Comparison of ENCODE assay signal across 9 mouse cellular contexts in genomic region chr15:95829553-95830205, GRCm38 (mm10). TPM values are rescaled to one million over a fixed set of nuclear protein-coding genes. Genes with fewer than 3 reads are reported as not detected.
DNase-seq lines count a peak whose midpoint lies in the region; ATAC-seq and TF ChIP-seq lines count a peak whose summit lies in the region.
"Had no signal": no experiment of that assay in that cellular context is flagged by ENCODE, and none has a peak within 500 bp of the region (broad histone marks: within the 10 kb centered on the region; RNA-seq: fewer than 3 reads in every experiment).

No protein-coding gene starts in this region.

- H3K9me3 ChIP-seq in lung, postnatal 0 days (ENCODE audit: low read length), result no peaks in the 10 kb centered on the region
- no peaks in the 10 kb centered on the region for H3K9me3 ChIP-seq in kidney, embryonic 16.5 days (ENCODE audit: low read length)
- no peaks in the 10 kb centered on the region for H3K9me3 ChIP-seq in stomach, embryonic 14.5 days (ENCODE audit: control insufficient read depth, low read depth, low read length)

- TF ChIP-seq POLR2A in lung, adult 2 months (IDR thresholded peaks at IDR 0.05; ENCODE audit: borderline replicate concordance, extremely low read depth, low read depth, low read length), result no peak
- no peak for TF ChIP-seq POLR2A in embryonic fibroblast, embryonic 13.5 days (IDR thresholded peaks at IDR 0.05; ENCODE audit: low read depth, low read length)

- H3K4me3 ChIP-seq in lung, postnatal 0 days (ENCODE audit: low read depth, low read length), result no peak overlapping the region
- H3K4me3 ChIP-seq in lung, adult 2 months (replicated peaks; ENCODE audit: extremely low read depth, low read depth, low read length), result no peak overlapping the region
- no peak overlapping the region for H3K4me3 ChIP-seq in embryonic fibroblast, embryonic 13.5 days (ENCODE audit: insufficient read depth, low read length)
- no peak overlapping the region for H3K4me3 ChIP-seq in kidney, embryonic 16.5 days (ENCODE audit: low read length)
- H3K4me3 ChIP-seq in stomach, embryonic 14.5 days (ENCODE audit: low read depth, low read length), result no peak overlapping the region
- H3K4me3 ChIP-seq: megakaryocyte, embryonic 14.5 days had no signal

- ATAC-seq in lung, postnatal 0 days, result no peak
- peak; percentile 27; the same call in 1 of the 2 replicates for ATAC-seq in kidney, embryonic 16.5 days (ENCODE audit: low FRiP score, low TSS enrichment)
- ATAC-seq in stomach, embryonic 14.5 days (ENCODE audit: insufficient number of reproducible peaks, insufficient read depth, low FRiP score, low read depth), result 0 out of 2 replicates have a peak, but pooled peaks have one; percentile 16
- ATAC-seq in frontal cortex, adult (ENCODE audit: low TSS enrichment), result no peak

- DNase-seq in lung, postnatal 0 days (ENCODE audit: low spot score), result peak; percentile 44
- no peak for DNase-seq in lung, adult 2 months
- DNase-seq in cerebellum, postnatal 25 days, result no peak
- DNase-seq in adrenal gland, postnatal 10 days, result no peak

- H3K27me3 ChIP-seq in lung, postnatal 0 days (replicated peaks; ENCODE audit: insufficient read depth, low read length), result no peaks in the 10 kb centered on the region
- no peaks in the 10 kb centered on the region for H3K27me3 ChIP-seq in kidney, embryonic 16.5 days (ENCODE audit: insufficient read depth, low read length)
- no peaks in the 10 kb centered on the region for H3K27me3 ChIP-seq in stomach, embryonic 14.5 days (ENCODE audit: control insufficient read depth, insufficient read depth, low read length)
- H3K27me3 ChIP-seq: megakaryocyte, embryonic 14.5 days had no signal

- peaks cover 21% of the 10 kb centered on the region; the same call in 1 of the 2 replicates for H3K4me1 ChIP-seq in lung, postnatal 0 days (ENCODE audit: insufficient read depth, low read depth, low read length)
- peaks cover 25% of the 10 kb centered on the region for H3K4me1 ChIP-seq in lung, adult 2 months (ENCODE audit: control insufficient read depth, insufficient read depth, low read length)
- H3K4me1 ChIP-seq in embryonic fibroblast, embryonic 13.5 days (ENCODE audit: control insufficient read depth, insufficient read depth, low read length), result peaks cover 32% of the 10 kb centered on the region
- peaks cover 50% of the 10 kb centered on the region for H3K4me1 ChIP-seq in kidney, embryonic 16.5 days (ENCODE audit: insufficient read depth, low read length)
- H3K4me1 ChIP-seq in stomach, embryonic 14.5 days (ENCODE audit: control insufficient read depth, insufficient read depth, low read length), result peaks cover 31% of the 10 kb centered on the region

- 43% methylated on average over 14 of the region's 14 CpGs for WGBS in lung, postnatal 0 days
- 48% methylated on average over 14 of the region's 14 CpGs for WGBS in lung, adult 2 months
- 33% methylated on average over 14 of the region's 14 CpGs for WGBS in kidney, embryonic 16.5 days
- WGBS in stomach, embryonic 14.5 days, result 51% methylated on average over 14 of the region's 14 CpGs

- H3K9ac ChIP-seq in lung, postnatal 0 days (replicated peaks; ENCODE audit: low read depth), result no peak overlapping the region
- peak overlapping the region; percentile 47 for H3K9ac ChIP-seq in kidney, embryonic 16.5 days (replicated peaks; ENCODE audit: low read length)
- no peak overlapping the region for H3K9ac ChIP-seq in stomach, embryonic 14.5 days (replicated peaks; ENCODE audit: low read depth, low read length)

- H3K27ac ChIP-seq in lung, postnatal 0 days (ENCODE audit: low read length), result peak overlapping the region; percentile 81
- H3K27ac ChIP-seq in embryonic fibroblast, embryonic 13.5 days (ENCODE audit: insufficient read depth, low read length), result peak overlapping the region; percentile 74; the same call in 1 of the 2 replicates
- H3K27ac ChIP-seq in kidney, embryonic 16.5 days (ENCODE audit: low read length), result peak overlapping the region; percentile 93
- H3K27ac ChIP-seq in stomach, embryonic 14.5 days (ENCODE audit: low read length), result peak overlapping the region; percentile 78; the same call in 1 of the 2 replicates

- H3K4me2 ChIP-seq in lung, postnatal 0 days (replicated peaks; ENCODE audit: low read depth, low read length), result peak overlapping the region; percentile 25
- peak overlapping the region; percentile 26 for H3K4me2 ChIP-seq in kidney, embryonic 16.5 days (replicated peaks; ENCODE audit: low read depth, low read length)
- peak overlapping the region; percentile 17; the same call in 1 of the 2 replicates for H3K4me2 ChIP-seq in stomach, embryonic 14.5 days (replicated peaks; ENCODE audit: low read depth, low read length)

- TF ChIP-seq CTCF in lung, postnatal 0 days (IDR thresholded peaks at IDR 0.05), result no peak
- TF ChIP-seq CTCF in lung, adult 2 months (IDR thresholded peaks at IDR 0.05; ENCODE audit: insufficient read depth, low read length), result no peak
- TF ChIP-seq CTCF in embryonic fibroblast, embryonic 13.5 days (IDR thresholded peaks at IDR 0.05; ENCODE audit: borderline replicate concordance, insufficient read depth, low read length), result no peak

- TF ChIP-seq EP300 in lung, postnatal 0 days (IDR thresholded peaks at IDR 0.05), result no peak

- H3K36me3 ChIP-seq in lung, postnatal 0 days (ENCODE audit: insufficient read depth, low read length), result no peaks in the 10 kb centered on the region
- H3K36me3 ChIP-seq in kidney, embryonic 16.5 days (ENCODE audit: insufficient read depth, low read length), result no peaks in the 10 kb centered on the region
- H3K36me3 ChIP-seq in stomach, embryonic 14.5 days (ENCODE audit: control insufficient read depth, insufficient read depth, low read length), result no peaks in the 10 kb centered on the region

RNA-seq across cellular contexts. Expression of gene Ano6, which starts 39.0 kb away (rescaled TPM):
- 37.5 and 38.9 TPM in 2 replicates for polyA plus RNA-seq in lung, postnatal 0 days (2015; fragmentation: Nextera tagmentation; extraction: Ambion mirVana)
- 47.6 and 63.1 TPM in 2 replicates for polyA plus RNA-seq in lung, adult 2 months (2012; rRNA removed)
- polyA plus RNA-seq in embryonic fibroblast, embryonic 13.5 days (2011; ENCODE audit: insufficient read length, low read depth, missing spikeins), result 102 and 108 TPM in 2 replicates
- 54.4 and 67.2 TPM in 2 replicates for polyA plus RNA-seq in kidney, embryonic 16.5 days (2015; fragmentation: Nextera tagmentation; extraction: Ambion mirVana)
- 46.4 and 52.9 TPM in 2 replicates for polyA plus RNA-seq in stomach, embryonic 14.5 days (2014; fragmentation: Nextera tagmentation; extraction: Ambion mirVana)
- total RNA-seq in adrenal gland, postnatal 10 days (2021), result 10 to 100 TPM; 54.4 to 72.8 TPM

Comparison
In these comparisons a context has a peak if more than half of its experiments do, and no peak if none do; other contexts are left out.
1. ATAC-seq: peak in kidney, embryonic 16.5 days (single experiment) and stomach, embryonic 14.5 days (single experiment); none in lung, postnatal 0 days (single experiment) and frontal cortex, adult (single experiment).
2. Peak in every context shown above with its lines, with median percentiles within 50 percentile points of each other: H3K27ac ChIP-seq and H3K4me2 ChIP-seq.